Mouse (Mus musculus) thymus, postnatal 36 days (tissue): ENCODE measurements at regions not wholly inside any gene's neighbourhood (a gene's known extent, or its start where the extent isn't known, plus 50 kb on each side); places are given as distances from the start of the nearest gene placed in this dataset.
"Not testable (repeated sequence)": the region's sequence is repeated elsewhere in the genome, so short reads cannot be mapped to it uniquely, and the experiment has no call there.

Source experiments
- DNase-seq, 2 experiments: peaks; one replicate each; pipeline ENCODE4 v3.0.0; 2022; ENCODE audit warnings: mixed read lengths in 2 of 2

DNA sequence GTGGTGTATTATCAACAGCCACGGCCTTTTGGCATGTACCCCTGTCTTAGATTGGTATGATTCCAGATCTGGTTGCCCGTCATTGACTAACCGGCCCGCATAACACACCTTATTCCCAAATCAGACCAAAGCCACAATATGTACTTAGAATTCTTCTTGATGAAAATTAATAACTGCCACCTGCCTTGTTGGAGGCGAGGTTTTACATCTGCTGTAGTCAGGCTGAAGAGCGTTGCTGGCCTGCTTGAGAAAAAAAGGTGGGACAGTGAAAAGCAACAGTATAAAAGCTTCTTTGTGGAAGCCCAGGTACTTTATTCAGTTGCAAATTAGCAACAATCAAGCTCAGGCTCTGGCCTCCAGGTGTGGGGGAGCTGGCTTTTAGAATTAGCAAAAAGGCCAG lies 223.6 kb upstream of the Car8 start:
- DNase-seq, result not testable (repeated sequence)

DNA sequence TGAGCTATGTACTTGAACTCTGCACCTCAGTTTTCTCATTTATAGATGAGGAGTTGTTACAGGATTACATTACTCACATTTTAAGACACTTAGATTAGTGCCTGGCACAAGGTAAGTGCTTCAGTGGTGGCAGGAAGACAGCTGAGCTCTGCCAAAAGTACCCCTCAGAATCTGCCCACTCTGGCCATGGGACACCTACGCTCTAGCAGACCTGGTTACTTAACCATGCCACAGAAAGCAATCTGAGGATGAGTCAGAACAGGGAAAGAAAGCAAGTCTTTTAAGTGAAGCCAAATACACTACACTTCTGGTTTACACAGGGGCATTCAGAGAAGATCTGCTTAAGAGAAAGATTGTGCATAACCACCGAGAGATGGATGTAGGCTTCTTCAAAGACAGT lies 215.5 kb upstream of the Car8 start:
- DNase-seq, result no peak

DNA sequence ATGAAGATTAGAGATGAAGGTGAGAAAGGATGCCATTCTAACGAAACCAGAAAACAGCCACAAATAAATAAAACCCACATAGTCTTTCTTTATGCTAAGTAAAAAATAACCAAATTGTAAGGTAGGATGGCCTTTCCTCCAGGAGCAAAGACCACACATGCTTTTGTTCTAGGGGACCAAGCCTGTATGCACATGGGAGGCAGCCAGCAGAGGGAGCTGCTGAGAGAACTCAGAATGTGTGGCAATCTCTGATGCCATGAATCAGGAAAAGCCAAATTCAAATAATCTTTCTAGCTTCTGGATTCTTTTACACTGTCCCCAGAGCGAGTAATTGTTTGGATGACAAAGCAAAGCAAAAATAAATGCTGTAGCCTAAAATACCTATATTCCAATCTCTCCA lies 193.6 kb upstream of the Car8 start:
- DNase-seq, result peak; percentile 16 to 23

GRCm38 (mm10) chr4:8431032-8431332 lies 192.1 kb upstream of the Car8 start:
- no peak for DNase-seq

DNA sequence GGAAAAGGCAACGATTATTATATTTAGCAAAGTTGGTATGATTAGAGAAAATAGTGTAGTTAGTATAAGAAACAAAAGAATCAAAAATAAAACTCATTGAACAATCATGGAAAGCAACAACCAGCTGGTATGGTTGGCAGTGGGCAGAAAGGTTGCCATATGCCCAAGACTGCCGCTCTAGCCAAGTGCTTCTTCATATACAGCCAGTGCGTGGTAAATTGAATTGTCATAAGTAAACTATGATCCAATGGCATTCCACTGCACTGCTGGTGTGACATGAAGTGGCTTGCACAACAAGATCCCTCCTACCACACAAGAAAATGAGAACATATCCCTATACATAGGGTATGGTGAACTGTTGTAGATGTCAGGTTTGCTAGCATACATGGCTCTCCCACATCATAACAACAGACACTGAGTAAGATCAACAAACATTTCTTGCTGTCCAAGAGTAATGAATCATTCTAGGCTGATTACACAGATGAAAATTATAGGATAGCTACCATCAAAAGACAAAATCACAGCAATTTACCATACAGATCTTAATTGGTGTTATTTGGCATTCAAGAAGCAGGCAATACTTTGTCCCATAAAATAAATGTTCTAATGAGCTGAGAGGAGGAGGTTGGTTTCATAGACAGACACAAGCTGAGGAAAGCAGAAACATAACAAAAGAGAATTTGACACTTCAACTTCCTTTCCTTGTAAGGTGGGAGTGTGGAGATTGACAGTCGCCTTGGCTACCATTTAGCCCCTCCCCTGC lies 191.6 kb upstream of the Car8 start:
- no peak for DNase-seq

DNA sequence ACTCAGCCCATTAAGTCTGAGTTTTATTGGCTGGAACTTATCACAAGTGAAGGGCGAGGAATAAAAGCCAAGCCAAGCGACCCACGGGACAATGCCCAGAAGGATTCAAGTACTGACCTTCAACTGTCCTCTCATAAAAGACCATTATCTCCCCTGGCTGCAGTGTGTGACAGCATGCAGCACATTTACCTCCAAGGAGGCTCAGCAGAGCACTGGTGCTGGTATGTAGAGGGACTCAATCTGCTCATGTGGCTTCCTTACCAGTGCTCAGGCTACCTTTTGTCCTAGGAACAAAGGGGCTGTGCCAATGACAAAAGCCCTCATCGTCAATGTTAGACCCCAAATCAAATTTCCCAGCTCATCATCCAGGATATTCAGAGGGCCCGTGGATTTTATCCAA lies 190.9 kb upstream of the Car8 start:
- DNase-seq, result no peak

- no peak for DNase-seq
These were observed 190.0 kb upstream of the Car8 start for GRCm38 (mm10) chr4:8428629-8429523.

- DNase-seq, result no peak
These were observed 189.0 kb upstream of the Car8 start for GRCm38 (mm10) chr4:8427812-8428211.

DNA sequence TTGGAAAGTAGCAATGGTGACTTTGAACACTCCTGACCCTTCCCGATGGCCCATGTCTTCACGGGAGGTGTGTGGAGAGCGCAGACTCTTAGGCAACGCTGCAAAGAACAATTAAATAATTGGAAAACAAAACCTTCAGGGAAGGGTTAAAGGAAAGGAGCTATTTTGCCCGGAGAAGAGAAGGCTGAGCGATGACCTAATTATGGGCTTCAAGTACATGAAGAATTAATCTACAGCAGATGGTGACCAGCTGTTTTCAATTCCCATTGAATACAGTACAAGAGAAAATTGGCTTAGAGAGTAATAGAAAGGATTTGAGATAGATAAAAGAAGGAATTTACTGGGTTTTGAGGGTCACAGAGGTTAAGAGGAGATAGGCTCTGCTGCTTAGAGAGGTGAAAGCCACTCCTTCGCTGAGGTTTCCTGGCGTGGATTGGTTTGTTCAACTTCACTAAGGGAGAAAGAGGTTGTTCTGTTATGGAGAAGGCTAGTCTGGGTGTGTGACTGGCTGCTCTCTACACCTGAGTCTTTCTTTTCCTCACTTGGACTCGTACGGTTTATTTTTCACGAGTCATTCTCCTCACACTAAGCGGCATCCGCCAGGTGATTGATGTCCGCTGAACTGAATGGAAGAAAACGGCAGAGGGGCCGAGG lies 184.7 kb upstream of the Car8 start:
- DNase-seq, result no peak

DNA sequence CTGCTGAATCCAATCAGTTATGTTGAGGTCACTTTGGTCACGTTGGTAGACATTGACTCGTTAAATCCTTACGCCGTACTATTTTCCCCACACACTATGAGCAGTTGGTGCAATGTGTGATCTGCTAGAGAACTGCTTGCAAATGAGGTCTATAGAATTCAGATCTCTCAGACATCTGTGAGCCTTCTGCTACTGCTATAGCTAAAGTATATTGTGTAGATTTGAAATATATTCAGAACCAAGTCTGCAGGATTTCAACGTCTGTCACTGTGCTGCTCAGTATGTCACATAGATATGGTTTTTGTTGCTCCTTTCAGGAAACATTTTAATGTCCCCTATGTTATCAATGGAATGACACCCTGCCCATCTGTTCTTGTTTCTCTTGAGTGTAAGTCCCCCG lies 182.4 kb upstream of the Car8 start:
- no peak for DNase-seq

DNA sequence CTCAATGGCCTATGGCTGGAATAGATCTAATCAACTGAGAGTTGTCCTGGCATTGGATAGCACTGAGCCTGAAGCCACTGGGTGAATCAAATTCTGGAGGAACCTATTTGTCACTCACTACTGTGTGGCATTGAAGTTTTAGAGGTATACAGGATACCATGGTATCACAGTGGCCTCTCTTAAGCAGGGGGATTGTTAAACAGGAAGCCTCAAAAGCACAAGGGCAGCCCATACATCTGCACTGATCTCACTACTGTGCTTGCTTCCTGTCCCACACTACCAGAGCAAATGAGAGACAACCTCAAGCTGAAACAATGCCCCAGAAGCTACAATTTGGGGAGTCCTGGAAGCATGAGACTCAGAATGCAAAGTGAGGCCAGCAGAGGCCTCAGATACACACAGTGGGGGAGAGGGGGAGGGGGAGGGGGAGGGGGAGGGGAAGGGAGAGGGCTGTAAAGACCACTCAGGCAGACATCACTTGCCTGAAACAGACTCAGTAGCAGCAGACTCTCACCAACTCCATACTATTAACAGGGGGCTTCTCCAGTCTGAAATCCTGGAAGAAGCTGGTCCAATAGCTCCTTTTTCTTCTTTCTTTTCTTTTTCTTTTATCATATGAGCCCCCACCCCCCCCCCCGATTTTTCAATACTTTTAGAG lies 179.7 kb upstream of the Car8 start:
- no peak for DNase-seq

GRCm38 (mm10) chr4:8417821-8418220 lies 179.0 kb upstream of the Car8 start:
- DNase-seq, result no peak

GRCm38 (mm10) chr4:8413307-8413706 lies 174.5 kb upstream of the Car8 start:
- DNase-seq, result no peak

- no peak for DNase-seq
These were observed 161.2 kb upstream of the Car8 start for GRCm38 (mm10) chr4:8400069-8400468.

- DNase-seq, result no peak
These were observed 160.6 kb upstream of the Car8 start for GRCm38 (mm10) chr4:8399430-8399829.

DNA sequence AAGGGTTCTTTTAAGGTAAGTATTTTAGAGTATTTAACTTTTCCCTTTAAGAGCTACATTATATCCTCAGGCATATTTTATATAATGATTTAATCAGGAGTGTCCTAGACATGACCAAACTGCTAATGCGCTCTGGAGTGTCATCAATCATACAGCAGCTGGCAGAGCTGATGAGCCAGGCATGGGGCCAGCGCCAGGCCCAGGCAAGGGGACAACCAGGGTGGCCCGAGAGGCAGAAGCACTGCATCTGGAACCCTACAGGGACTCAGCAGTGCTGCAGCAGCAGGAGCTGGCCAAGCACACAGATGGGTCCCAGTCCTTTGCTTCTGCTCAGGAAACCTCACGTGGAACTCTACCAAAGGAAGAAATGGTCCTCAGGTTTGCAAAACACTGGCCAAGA lies 160.1 kb upstream of the Car8 start:
- no peak for DNase-seq

GRCm38 (mm10) chr4:8383162-8383561 lies 144.3 kb upstream of the Car8 start:
- DNase-seq, result no peak

DNA sequence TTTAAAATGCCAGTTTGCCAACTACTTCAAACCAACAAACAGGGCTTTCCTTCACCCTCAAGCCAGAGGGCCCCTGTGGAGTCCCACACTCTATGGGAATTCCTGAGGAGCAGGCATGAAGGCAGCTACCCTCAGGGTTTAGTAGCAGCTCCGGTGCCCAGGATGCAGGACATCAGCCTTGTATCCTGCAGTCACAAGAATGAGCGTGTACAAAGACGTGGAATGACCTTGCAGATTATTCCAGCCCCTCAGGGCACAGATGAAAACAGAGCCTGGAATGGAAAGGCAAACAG lies 143.2 kb upstream of the Car8 start:
- no peak for DNase-seq

DNA sequence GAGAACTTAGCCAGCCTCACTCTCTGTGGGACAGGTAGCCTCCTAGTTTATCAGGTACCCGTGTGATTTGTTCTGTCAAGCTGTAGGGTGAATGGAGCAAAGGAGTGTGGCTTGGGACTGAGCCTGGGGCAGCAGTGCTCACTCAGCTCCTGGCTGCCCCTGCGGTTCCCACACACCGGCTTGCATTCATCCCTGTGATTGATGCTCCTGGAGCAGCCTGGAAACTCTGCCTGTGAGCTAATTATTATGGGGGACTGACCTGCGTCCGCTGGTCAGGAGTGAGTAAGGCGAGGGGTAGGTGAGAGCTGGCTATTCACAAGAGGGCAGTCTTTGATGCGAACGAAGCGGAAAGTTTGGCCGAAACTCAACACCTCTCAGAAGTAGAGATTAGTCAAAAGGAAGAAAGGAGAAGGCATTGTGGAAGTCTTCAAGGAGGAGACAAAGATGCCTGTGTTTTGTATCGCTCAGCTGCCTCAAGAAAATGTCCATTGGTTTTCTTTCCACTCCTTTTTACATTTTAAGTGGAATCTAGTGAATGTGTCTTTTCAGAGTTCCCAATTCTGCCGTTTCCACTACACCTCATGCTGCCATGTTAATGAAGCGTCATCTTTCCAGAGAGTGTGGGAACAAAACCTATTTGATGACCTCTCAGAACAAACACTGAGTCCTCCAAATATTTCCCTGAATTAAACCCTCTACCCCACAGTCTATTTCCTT lies 142.7 kb upstream of the Car8 start:
- no peak for DNase-seq

DNA sequence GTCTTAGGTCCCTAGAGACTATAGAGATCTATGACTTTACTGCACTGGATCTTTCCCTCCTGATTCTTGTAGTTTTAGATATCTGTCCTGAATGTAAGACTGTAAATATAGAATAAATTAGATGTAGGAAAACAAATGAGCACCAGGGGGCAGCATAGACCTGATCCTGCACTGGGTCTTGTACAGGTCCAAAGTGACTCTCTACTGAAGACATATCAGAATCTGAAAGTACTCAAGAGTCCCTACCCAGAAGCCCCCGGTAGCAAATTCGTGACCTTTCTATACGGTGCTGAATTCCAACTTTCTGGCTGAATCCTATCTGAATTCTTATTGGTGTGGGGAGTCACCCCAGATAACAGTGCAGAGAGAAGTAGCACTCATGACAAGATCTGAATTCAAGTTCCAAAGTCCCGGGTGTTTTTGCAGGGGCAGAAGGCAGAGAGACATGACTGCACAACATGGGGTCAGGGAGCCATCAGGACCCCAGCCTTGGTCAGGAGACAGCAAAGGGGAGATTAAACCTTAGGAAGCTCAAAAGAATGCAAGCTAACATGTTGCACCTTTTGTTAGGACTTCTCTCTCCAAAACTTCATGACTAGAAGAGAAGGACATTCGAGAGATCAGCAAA lies 142.0 kb upstream of the Car8 start:
- DNase-seq, result peak in 1 of 2 experiments; percentile 18

- DNase-seq, result no peak
These were observed 136.1 kb upstream of the Car8 start for GRCm38 (mm10) chr4:8374737-8375489.

DNA sequence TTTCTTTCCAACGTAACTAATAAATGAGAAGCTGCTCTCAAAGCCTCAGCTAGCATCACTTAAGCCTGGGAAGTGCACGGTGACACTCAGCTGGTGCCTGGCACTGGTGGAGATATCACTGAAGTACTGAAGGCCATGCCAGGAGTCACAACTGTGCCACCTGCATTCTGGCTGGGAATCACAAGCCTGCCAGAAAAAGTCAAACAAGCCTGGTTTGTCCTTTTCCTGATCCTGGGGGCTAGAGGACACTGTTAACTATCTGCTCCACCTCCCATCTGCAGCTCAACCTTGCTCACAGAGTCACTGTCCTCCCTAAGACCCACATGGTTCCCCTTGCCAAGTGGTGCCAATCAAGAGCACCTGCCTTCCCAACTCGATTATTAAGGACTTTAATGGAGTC lies 135.2 kb upstream of the Car8 start:
- DNase-seq, result no peak
